Mouse (Mus musculus): ENCODE results near the gene Pbx1. TPM values are rescaled to one million over a fixed set of nuclear protein-coding genes. Genes with fewer than 3 reads are reported as not detected.

Gene Pbx1
- polyA plus RNA-seq, 1 experiment from 2014 or later = 73.7 TPM

- WGBS = 0% methylated on average over 14 of the region's 14 CpGs
- Histone ChIP-seq H3K4me3 (peak overlapping the region; percentile 30), H3K4me2 (replicated peaks) (peak overlapping the region; percentile 54), H3K9ac (replicated peaks) (peak overlapping the region; percentile 34; the same call in 1 of the 2 replicates), H3K27me3 (0 out of 2 replicates have a peak, but pooled peaks cover 4% of the 10 kb centered on the region), H3K27ac (replicated peaks) (peak overlapping the region; percentile 94), H3K36me3 (no peaks in the 10 kb centered on the region), H3K4me1 (peaks cover 82% of the 10 kb centered on the region), H3K9me3 (no peaks in the 10 kb centered on the region)
- peak; percentile 51 for ATAC-seq (ENCODE audit: low FRiP score, low read depth)
These were observed 75.1 kb downstream of the Pbx1 start for GRCm38 (mm10) chr1:168356970-168357441.

GRCm38 (mm10) chr1:168355985-168356556, 76.0 kb downstream of the Pbx1 start:
- H3K4me2 ChIP-seq (replicated peaks) = peak overlapping the region; percentile 54
- WGBS = 37% methylated on average over 10 of the region's 10 CpGs
- H3K9me3 ChIP-seq = no peaks in the 10 kb centered on the region
- no peak overlapping the region for H3K9ac ChIP-seq (replicated peaks)
- ATAC-seq (ENCODE audit: low FRiP score, low read depth) = no peak
- 0 out of 2 replicates have a peak, but pooled peaks cover 4% of the 10 kb centered on the region for H3K27me3 ChIP-seq
- no peaks in the 10 kb centered on the region for H3K36me3 ChIP-seq
- peaks cover 84% of the 10 kb centered on the region for H3K4me1 ChIP-seq
- peak overlapping the region; percentile 94 for H3K27ac ChIP-seq (replicated peaks)
- 0 out of 2 replicates have a peak overlapping the region, but pooled peaks have one; percentile 30 for H3K4me3 ChIP-seq

- Histone ChIP-seq H3K9ac (replicated peaks) (no peak overlapping the region), H3K27ac (replicated peaks) (peak overlapping the region; percentile 94; the same call in 1 of the 2 replicates), H3K9me3 (no peaks in the 10 kb centered on the region), H3K4me1 (peaks cover 95% of the 10 kb centered on the region), H3K27me3 (no peaks in the 10 kb centered on the region), H3K36me3 (no peaks in the 10 kb centered on the region), H3K4me3 (no peak overlapping the region), H3K4me2 (replicated peaks) (peak overlapping the region; percentile 32)
- 9% methylated on average over 4 of the region's 4 CpGs for WGBS
- no peak for ATAC-seq (ENCODE audit: low FRiP score, low read depth)
These were observed 77.1 kb downstream of the Pbx1 start for GRCm38 (mm10) chr1:168354934-168355333.

GRCm38 (mm10) chr1:168348036-168348784, 83.9 kb downstream of the Pbx1 start:
- H3K4me1 ChIP-seq = peaks cover 82% of the 10 kb centered on the region
- whole genome bisulfite sequencing = 31% methylated on average over 8 of the region's 8 CpGs
- H3K27ac ChIP-seq (replicated peaks) = peak overlapping the region; percentile 68
- 0 out of 2 replicates have a peak, but pooled peaks cover 4% of the 10 kb centered on the region for H3K27me3 ChIP-seq
- no peak overlapping the region for H3K4me3 ChIP-seq
- H3K9ac ChIP-seq (replicated peaks) = no peak overlapping the region
- H3K36me3 ChIP-seq = no peaks in the 10 kb centered on the region
- no peaks in the 10 kb centered on the region for H3K9me3 ChIP-seq
- peak; percentile 45; the same call in 1 of the 2 replicates for ATAC-seq (ENCODE audit: low FRiP score, low read depth)
- peak overlapping the region; percentile 23; the same call in 1 of the 2 replicates for H3K4me2 ChIP-seq (replicated peaks)

GRCm38 (mm10) chr1:168344918-168345317, 87.2 kb downstream of the Pbx1 start:
- Histone ChIP-seq H3K4me3 (no peak overlapping the region), H3K4me2 (replicated peaks) (no peak overlapping the region), H3K36me3 (no peaks in the 10 kb centered on the region), H3K9ac (replicated peaks) (no peak overlapping the region), H3K27ac (replicated peaks) (peak overlapping the region; percentile 30; the same call in 1 of the 2 replicates), H3K27me3 (0 out of 2 replicates have a peak, but pooled peaks cover 4% of the 10 kb centered on the region), H3K4me1 (peaks cover 75% of the 10 kb centered on the region), H3K9me3 (no peaks in the 10 kb centered on the region)
- WGBS = 81% methylated on average over 8 of the region's 8 CpGs
- ATAC-seq (ENCODE audit: low FRiP score, low read depth) = no peak

- H3K4me3 ChIP-seq = no peak overlapping the region
- 0 out of 2 replicates have a peak overlapping the region, but pooled peaks have one; percentile 30 for H3K27ac ChIP-seq (replicated peaks)
- no peaks in the 10 kb centered on the region for H3K9me3 ChIP-seq
- no peaks in the 10 kb centered on the region for H3K36me3 ChIP-seq
- H3K9ac ChIP-seq (replicated peaks) = no peak overlapping the region
- ATAC-seq (ENCODE audit: low FRiP score, low read depth) = no peak
- H3K4me1 ChIP-seq = peaks cover 73% of the 10 kb centered on the region
- no peak overlapping the region for H3K4me2 ChIP-seq (replicated peaks)
- H3K27me3 ChIP-seq = 0 out of 2 replicates have a peak, but pooled peaks cover 4% of the 10 kb centered on the region
- WGBS = 88% methylated on average over 5 of the region's 5 CpGs
These were observed 87.8 kb downstream of the Pbx1 start for GRCm38 (mm10) chr1:168344262-168344661.

GRCm38 (mm10) chr1:168342269-168342668, 89.8 kb downstream of the Pbx1 start:
- peaks cover 56% of the 10 kb centered on the region for H3K4me1 ChIP-seq
- H3K36me3 ChIP-seq = no peaks in the 10 kb centered on the region
- no peak overlapping the region for H3K9ac ChIP-seq (replicated peaks)
- H3K27me3 ChIP-seq = 0 out of 2 replicates have a peak, but pooled peaks cover 4% of the 10 kb centered on the region
- no peaks in the 10 kb centered on the region for H3K9me3 ChIP-seq
- 39% methylated on average over 6 of the region's 6 CpGs for WGBS
- peak overlapping the region; percentile 89 for H3K27ac ChIP-seq (replicated peaks)
- peak overlapping the region; percentile 26 for H3K4me2 ChIP-seq (replicated peaks)
- H3K4me3 ChIP-seq = no peak overlapping the region
- no peak for ATAC-seq (ENCODE audit: low FRiP score, low read depth)

- H3K27me3 ChIP-seq = 0 out of 2 replicates have a peak, but pooled peaks cover 3% of the 10 kb centered on the region
- H3K9me3 ChIP-seq = no peaks in the 10 kb centered on the region
- H3K4me3 ChIP-seq = no peak overlapping the region
- peak; percentile 87 for ATAC-seq (ENCODE audit: low FRiP score, low read depth)
- H3K9ac ChIP-seq (replicated peaks) = 0 out of 2 replicates have a peak overlapping the region, but pooled peaks have one; percentile 15
- peaks cover 53% of the 10 kb centered on the region for H3K4me1 ChIP-seq
- peak overlapping the region; percentile 89 for H3K27ac ChIP-seq (replicated peaks)
- H3K36me3 ChIP-seq = no peaks in the 10 kb centered on the region
- WGBS = 13% methylated on average over 12 of the region's 12 CpGs
- peak overlapping the region; percentile 26 for H3K4me2 ChIP-seq (replicated peaks)
These were observed 90.2 kb downstream of the Pbx1 start for GRCm38 (mm10) chr1:168341863-168342262.

GRCm38 (mm10) chr1:168341368-168341767, 90.7 kb downstream of the Pbx1 start:
- peak overlapping the region; percentile 15; the same call in 1 of the 2 replicates for H3K9ac ChIP-seq (replicated peaks)
- peaks cover 48% of the 10 kb centered on the region for H3K4me1 ChIP-seq
- H3K9me3 ChIP-seq = no peaks in the 10 kb centered on the region
- 77% methylated on average over 6 of the region's 6 CpGs for WGBS
- no peaks in the 10 kb centered on the region for H3K36me3 ChIP-seq
- H3K4me2 ChIP-seq (replicated peaks) = peak overlapping the region; percentile 26
- no peak overlapping the region for H3K4me3 ChIP-seq
- ATAC-seq (ENCODE audit: low FRiP score, low read depth) = peak; percentile 24; the same call in 1 of the 2 replicates
- H3K27ac ChIP-seq (replicated peaks) = peak overlapping the region; percentile 89
- no peaks in the 10 kb centered on the region for H3K27me3 ChIP-seq

GRCm38 (mm10) chr1:168336238-168336818, 95.7 kb downstream of the Pbx1 start:
- WGBS = 91% methylated on average over 7 of the region's 7 CpGs
- no peak overlapping the region for H3K9ac ChIP-seq (replicated peaks)

GRCm38 (mm10) chr1:168334831-168335574, 97.1 kb downstream of the Pbx1 start:
- H3K36me3 ChIP-seq = 0 out of 2 replicates have a peak, but pooled peaks cover 8% of the 10 kb centered on the region
- peaks cover 26% of the 10 kb centered on the region for H3K4me1 ChIP-seq
- no peak overlapping the region for H3K9ac ChIP-seq (replicated peaks)
- ATAC-seq (ENCODE audit: low FRiP score, low read depth) = no peak
- no peak overlapping the region for H3K27ac ChIP-seq (replicated peaks)
- 93% methylated on average over 8 of the region's 8 CpGs for WGBS
- H3K4me2 ChIP-seq (replicated peaks) = no peak overlapping the region
- H3K27me3 ChIP-seq = no peaks in the 10 kb centered on the region
- H3K9me3 ChIP-seq = no peaks in the 10 kb centered on the region
- H3K4me3 ChIP-seq = no peak overlapping the region

More at GRCm38 (mm10) chr1:168336238-168336818, 95.7 kb downstream of the Pbx1 start:
- no peaks in the 10 kb centered on the region for H3K9me3 ChIP-seq
- H3K4me1 ChIP-seq = peaks cover 20% of the 10 kb centered on the region
- ATAC-seq (ENCODE audit: low FRiP score, low read depth) = no peak
- H3K36me3 ChIP-seq = 0 out of 2 replicates have a peak, but pooled peaks cover 8% of the 10 kb centered on the region
- H3K4me2 ChIP-seq (replicated peaks) = no peak overlapping the region
- H3K4me3 ChIP-seq = no peak overlapping the region
- H3K27ac ChIP-seq (replicated peaks) = no peak overlapping the region
- no peaks in the 10 kb centered on the region for H3K27me3 ChIP-seq
